Mouse (Mus musculus) midbrain, postnatal 0 days (tissue): Measurements from ENCODE around the gene Dynlrb1. TPM values are rescaled to one million over a fixed set of nuclear protein-coding genes. Genes with fewer than 3 reads are reported as not detected.

ENCODE experiments used
- ATAC-seq: fragments of 200-750 bp; cut with Nextera tagmentation; 2 replicates; pipeline ENCODE4 v1.8.0; 2017; ENCODE audit warnings: moderate number of reproducible peaks, mild to moderate bottlenecking, moderate TSS enrichment, moderate library complexity; ENCODE audit not compliant: low FRiP score
- DNase-seq: peaks from one replicate; pipeline ENCODE4 v3.0.0-alpha.2; 2015; ENCODE audit warnings: low spot score
- H3K27ac ChIP-seq: fragments of 300-500 bp; sonication (generic); 2 replicates; pipeline ENCODE4 v1.5.1; 2014; ENCODE audit warnings: low read depth, mild to moderate bottlenecking, low read length, mixed read lengths
- H3K27me3 ChIP-seq: fragments of 300-500 bp; sonication (generic); 2 replicates; pipeline ENCODE4 v1.6.1; 2014; ENCODE audit warnings: low read length, control low read depth, mixed read lengths; ENCODE audit not compliant: insufficient read depth
- H3K36me3 ChIP-seq: fragments of 300-500 bp; sonication (generic); 2 replicates; pipeline ENCODE4 v1.6.1; 2014; ENCODE audit warnings: low read length, control low read depth, mixed read lengths; ENCODE audit not compliant: insufficient read depth
- H3K4me1 ChIP-seq: fragments of 300-500 bp; sonication (generic); 2 replicates; pipeline ENCODE4 v1.6.1; 2014; ENCODE audit warnings: mild to moderate bottlenecking, control low read depth, antibody characterized with exemption, low read length, mixed read lengths; ENCODE audit not compliant: insufficient read depth
- H3K4me2 ChIP-seq: fragments of 300-500 bp; sonication (generic); 2 replicates; pipeline ENCODE4 v1.6.1; 2014; ENCODE audit warnings: low read depth, mild to moderate bottlenecking, low read length, mixed read lengths; ENCODE audit not compliant: poor library complexity, severe bottlenecking
- H3K4me3 ChIP-seq: fragments of 300-500 bp; sonication (generic); 2 replicates; pipeline ENCODE4 v1.5.1; 2014; ENCODE audit warnings: low read depth, mild to moderate bottlenecking, low read length, moderate library complexity
- H3K9ac ChIP-seq: fragments of 300-500 bp; sonication (generic); replicated peaks from 2 replicates; pipeline ENCODE4 v1.6.1; 2014; ENCODE audit warnings: mild to moderate bottlenecking, low read length, moderate library complexity, mixed read lengths; ENCODE audit not compliant: poor library complexity, severe bottlenecking
- H3K9me3 ChIP-seq: fragments of 300-500 bp; sonication (generic); 2 replicates; pipeline ENCODE4 v1.6.1; 2016; ENCODE audit warnings: low read length, control low read depth
- CTCF ChIP-seq: IDR thresholded peaks from 2 replicates; pipeline ENCODE4 v1.5.1; 2016; ENCODE audit warnings: antibody characterized with exemption, mild to moderate bottlenecking
- WGBS: fragments of 180-500 bp; shearing (Covaris S2); extraction: QIAGEN DNeasy Blood & Tissue Kit; methylation state at CpG from one replicate; pipeline ENCODE4 v1.1.7; 2014; 5-methylcytosine and 5-hydroxymethylcytosine counted together
- polyA plus RNA-seq: library from polyadenylated mRNA; unstranded; fragments of >200 nt; fragmentation: Nextera tagmentation; extraction: Ambion mirVana; gene quantifications from 2 replicates; pipeline ENCODE4 v1.2.1, GENCODE M21; 2015
- total RNA-seq: library from RNA; depleted of rRNA; stranded (reverse); fragments of >200 nt; gene quantifications from 2 replicates; pipeline ENCODE4 v1.2.3, GENCODE M21; 2014

The Dynlrb1 gene
- total and polyA plus RNA-seq, 2 experiments from 2014 or later: 374 to 776 TPM

DNA sequence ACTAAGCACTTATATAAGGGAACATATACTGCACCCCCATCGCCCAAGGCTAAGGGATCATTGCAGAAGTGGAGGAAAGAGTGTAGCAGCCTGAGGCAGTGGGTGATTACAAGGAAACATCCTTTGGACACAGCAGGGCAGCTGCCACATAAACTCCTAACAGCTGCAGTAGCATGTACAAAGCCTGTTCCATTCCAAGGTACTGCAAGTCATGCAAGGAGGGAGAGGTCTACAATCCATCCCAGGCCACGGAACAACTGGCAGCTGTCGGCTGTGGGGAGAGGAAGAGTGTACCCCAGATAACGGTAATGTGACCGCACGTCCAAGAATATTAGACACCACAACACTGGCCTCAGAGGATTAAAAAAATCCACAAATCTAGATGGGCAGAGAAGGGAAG lies 29.2 kb downstream of the Dynlrb1 start:
- Histone ChIP-seq H3K9ac (no peak overlapping the region), H3K4me3 (no peak overlapping the region), H3K36me3 (no peaks in the 10 kb centered on the region), H3K4me2 (no peak overlapping the region), H3K4me1 (no peaks in the 10 kb centered on the region), H3K27me3 (no peaks in the 10 kb centered on the region), H3K9me3 (no peaks in the 10 kb centered on the region), H3K27ac (no peak overlapping the region)
- no peak for ATAC-seq
- 89% methylated on average over 6 of the region's 6 CpGs for WGBS
- DNase-seq: no peak
- no peak for TF ChIP-seq CTCF

DNA sequence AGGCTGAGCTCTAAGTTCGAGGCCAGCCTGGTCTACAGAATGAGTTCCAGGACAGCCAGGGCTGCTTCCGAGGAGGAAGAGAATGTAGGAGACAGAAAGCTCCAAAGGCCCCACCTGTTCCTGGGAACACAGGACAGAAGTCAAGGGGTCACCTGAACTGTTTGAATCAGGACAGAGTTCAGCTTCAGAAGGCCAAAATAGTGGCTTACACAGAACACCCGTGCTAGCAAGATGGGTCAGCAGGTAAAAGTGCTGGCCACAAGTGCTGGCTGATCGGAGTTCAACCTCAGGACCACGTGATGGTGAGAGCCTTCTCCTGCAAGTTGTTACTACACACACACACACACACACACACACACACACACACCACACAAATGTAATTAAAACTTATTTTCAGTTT lies 30.6 kb downstream of the Dynlrb1 start:
- TF ChIP-seq CTCF: no peak
- H3K36me3 ChIP-seq: no peaks in the 10 kb centered on the region
- ATAC-seq (no peak), DNase-seq (no peak)
- H3K9ac ChIP-seq: no peak overlapping the region
- no peaks in the 10 kb centered on the region for H3K27me3 ChIP-seq
- H3K27ac ChIP-seq: no peak overlapping the region
- 92% methylated on average over 5 of the region's 5 CpGs for WGBS
- no peak overlapping the region for H3K4me2 ChIP-seq
- H3K4me3 ChIP-seq: no peak overlapping the region
- H3K9me3 ChIP-seq: no peaks in the 10 kb centered on the region
- H3K4me1 ChIP-seq: no peaks in the 10 kb centered on the region

DNA sequence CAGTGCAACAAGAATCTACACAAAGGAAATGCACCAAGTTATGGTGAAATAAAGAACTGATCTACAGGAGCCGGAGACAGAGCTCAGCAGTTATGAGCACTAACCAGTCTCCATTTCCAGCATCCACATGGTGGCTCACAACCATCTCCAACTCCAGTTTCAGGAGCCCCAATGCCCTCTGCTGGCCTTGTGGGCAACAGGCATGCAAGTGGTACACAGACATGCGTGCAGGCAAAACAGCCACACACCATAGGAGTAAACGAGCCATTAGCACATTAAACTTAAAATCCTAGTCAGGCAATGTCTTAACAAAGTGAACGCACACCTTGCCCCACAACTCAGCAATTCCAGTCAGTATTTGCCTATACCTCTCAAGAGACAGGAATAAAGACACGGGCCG lies 35.6 kb downstream of the Dynlrb1 start:
- Histone ChIP-seq H3K4me3 (no peak overlapping the region), H3K4me1 (0 out of 2 replicates have a peak, but pooled peaks cover under 1% of the 10 kb centered on the region), H3K9ac (no peak overlapping the region), H3K27me3 (no peaks in the 10 kb centered on the region), H3K36me3 (no peaks in the 10 kb centered on the region), H3K4me2 (no peak overlapping the region), H3K27ac (no peak overlapping the region), H3K9me3 (no peaks in the 10 kb centered on the region)
- ATAC-seq (no peak), DNase-seq (no peak)
- peak; percentile 59 for TF ChIP-seq CTCF
- 83% methylated on average over 6 of the region's 6 CpGs for WGBS

DNA sequence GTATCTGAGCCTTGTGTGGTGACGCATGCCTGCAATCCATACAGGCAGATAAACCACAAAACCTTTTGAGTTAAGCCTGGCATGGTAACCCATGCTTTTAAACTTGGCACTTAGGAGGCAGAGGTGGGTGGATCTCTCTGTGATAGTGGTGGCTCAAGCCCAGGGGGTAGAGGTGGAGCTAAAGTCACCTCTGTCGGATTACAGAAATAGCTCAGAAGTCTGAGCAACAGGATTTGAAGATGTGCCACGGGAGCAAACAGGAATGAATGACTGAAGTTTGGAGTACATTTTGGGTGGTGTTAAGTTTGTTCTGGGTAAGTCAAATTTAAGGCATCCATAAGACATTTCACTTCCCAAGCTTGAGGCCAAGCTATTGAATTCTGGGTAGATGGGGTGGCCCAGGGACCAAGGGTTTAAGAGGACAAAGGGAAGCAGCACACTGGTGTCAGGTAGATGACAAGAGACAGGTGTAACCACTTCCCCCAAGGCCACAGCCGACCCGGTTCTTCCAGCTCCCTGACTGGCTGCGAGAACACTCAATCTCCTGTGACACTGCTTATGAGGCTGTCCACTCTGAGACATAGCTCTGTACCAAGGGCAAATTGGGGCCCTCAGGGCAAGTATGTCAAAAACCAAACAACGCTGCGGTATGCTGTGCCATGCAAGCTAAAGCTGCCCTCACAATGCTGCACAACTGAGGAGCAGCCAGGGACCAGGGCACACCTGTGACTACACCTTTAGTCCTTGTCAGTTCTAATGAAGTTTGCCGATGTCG lies 36.2 kb downstream of the Dynlrb1 start:
- 80% methylated on average over 10 of the region's 10 CpGs for WGBS
- no peak overlapping the region for H3K4me2 ChIP-seq
- no peak overlapping the region for H3K9ac ChIP-seq
- DNase-seq (no peak), ATAC-seq (no peak)
- no peaks in the 10 kb centered on the region for H3K36me3 ChIP-seq
- no peak overlapping the region for H3K27ac ChIP-seq
- no peak for TF ChIP-seq CTCF
- peaks cover 5% of the 10 kb centered on the region; the same call in 1 of the 2 replicates for H3K4me1 ChIP-seq
- H3K27me3 ChIP-seq: no peaks in the 10 kb centered on the region
- H3K9me3 ChIP-seq: no peaks in the 10 kb centered on the region
- H3K4me3 ChIP-seq: no peak overlapping the region

DNA sequence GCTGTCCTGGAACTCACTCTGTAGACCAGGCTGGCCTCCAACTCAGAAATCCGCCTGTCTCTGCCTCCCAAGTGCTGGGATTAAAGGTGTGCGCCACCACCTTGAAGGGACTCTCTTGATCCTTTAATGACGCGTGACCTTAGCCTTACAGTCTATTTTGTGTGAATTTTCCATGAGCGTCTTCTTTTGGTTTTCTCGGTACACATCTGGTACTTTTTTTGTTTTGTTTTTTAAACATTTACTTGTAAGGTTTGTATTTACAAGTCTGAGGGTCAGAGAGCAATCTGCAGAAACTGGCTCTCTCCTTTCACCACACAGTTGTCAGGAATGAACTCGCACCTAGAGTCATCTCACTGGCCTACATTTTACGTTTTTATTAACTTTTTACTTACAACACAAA lies 37.3 kb downstream of the Dynlrb1 start:
- Histone ChIP-seq H3K4me3 (no peak overlapping the region), H3K36me3 (peaks cover 5% of the 10 kb centered on the region), H3K9ac (no peak overlapping the region), H3K4me2 (no peak overlapping the region), H3K4me1 (peaks cover 8% of the 10 kb centered on the region; the same call in 1 of the 2 replicates), H3K27ac (no peak overlapping the region), H3K27me3 (no peaks in the 10 kb centered on the region), H3K9me3 (no peaks in the 10 kb centered on the region)
- WGBS: 90% methylated on average over 8 of the region's 8 CpGs
- DNase-seq (no peak), ATAC-seq (no peak)
- no peak for TF ChIP-seq CTCF

DNA sequence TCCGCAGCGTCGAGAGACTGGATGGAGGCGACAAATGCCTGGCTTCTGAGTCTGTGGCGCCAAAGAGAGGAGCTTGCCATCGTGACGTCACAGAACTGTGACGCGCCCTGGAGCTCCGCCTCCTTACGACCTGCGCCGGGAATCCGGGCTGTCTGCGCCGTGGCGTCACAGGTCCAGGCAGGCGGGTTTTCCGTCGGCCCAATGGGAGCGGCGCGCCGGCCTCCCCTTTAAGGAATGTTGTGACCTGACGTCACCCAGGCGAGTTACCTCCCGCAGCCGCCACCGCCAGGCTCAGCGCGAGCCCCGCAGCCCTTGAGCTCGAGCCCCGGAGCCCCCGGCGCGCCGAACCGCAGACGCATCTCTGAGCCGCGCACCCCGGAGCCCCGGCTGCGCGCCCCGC lies 39.9 kb downstream of the Dynlrb1 start, which contains the start of gene Map1lc3a:
Gene Map1lc3a, plus strand, starts transcription at position 103 of the 400 bp plus-strand sequence.
- DNase-seq: peak; percentile 97
- Histone ChIP-seq H3K4me1 (peaks cover 8% of the 10 kb centered on the region; the same call in 1 of the 2 replicates), H3K4me2 (peak within 1 kb of the TSS; percentile 79), H3K27ac (peak within 1 kb of the TSS; percentile 92), H3K27me3 (no peaks in the 10 kb centered on the region), H3K9ac (peak within 1 kb of the TSS; percentile 98), H3K36me3 (peaks cover 15% of the 10 kb centered on the region), H3K9me3 (no peaks in the 10 kb centered on the region), H3K4me3 (peak within 1 kb of the TSS; percentile 98)
- 0 out of 2 replicates have a peak, but pooled peaks have one; percentile 9 for TF ChIP-seq CTCF
- ATAC-seq: peak; percentile 95
- WGBS: 1% methylated on average over 43 of the region's 47 CpGs
